Mouse (Mus musculus) frontal cortex, adult (tissue): Measurements from ENCODE around the gene A730061H03Rik.

Experiments
- ATAC-seq: cut with Nextera tagmentation; 2 replicates; pipeline ENCODE4 v1.9.2; 2017; ENCODE audit warnings: mild to moderate bottlenecking, moderate library complexity, mixed read lengths; ENCODE audit not compliant: low TSS enrichment

A730061H03Rik gene

DNA sequence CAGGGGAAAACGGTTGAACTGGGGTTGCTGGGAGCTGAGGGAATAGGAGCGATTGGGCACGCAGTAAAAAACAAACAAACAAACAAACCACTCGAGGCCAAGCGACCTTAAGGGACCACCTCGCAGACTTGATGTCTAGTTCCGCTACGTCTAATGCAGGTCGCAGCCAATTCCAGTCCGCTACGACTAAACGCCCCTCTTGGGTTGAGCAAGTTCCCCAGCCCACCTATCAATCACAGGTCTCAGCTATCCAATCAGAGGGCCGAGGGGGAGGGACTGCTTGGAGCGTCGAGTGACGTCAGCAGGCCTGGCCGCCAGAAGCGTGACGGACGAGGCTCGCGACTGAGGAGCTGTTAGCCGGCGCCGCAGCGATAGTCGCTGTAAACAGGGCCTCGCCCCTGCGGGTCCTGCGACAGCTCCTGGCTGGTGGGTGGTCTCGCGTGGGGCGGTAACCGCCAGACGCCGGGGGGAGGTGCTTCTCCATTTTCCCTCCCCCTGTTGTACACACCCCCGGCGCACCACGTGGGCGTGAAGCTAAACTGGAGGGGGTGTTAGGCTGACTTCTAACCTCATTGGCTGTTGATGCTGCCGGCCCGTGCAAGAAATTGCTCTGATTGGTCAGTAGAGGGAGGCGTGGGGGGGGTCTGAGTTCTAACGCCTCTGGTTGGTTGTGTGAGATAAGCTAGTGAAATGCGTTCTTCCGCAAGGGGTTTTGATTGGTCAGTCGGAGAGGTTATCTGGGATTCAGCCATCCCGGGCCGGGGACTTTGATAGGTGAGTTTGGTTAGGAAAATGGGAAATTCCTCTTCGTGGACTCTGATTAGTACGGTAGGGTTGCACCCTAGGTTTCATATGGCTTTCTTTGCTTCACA lies at the start of gene A730061H03Rik:
Gene A730061H03Rik, minus strand, starts transcription at position 205 of the 872 bp plus-strand sequence.
- peak; percentile 88 for ATAC-seq

DNA sequence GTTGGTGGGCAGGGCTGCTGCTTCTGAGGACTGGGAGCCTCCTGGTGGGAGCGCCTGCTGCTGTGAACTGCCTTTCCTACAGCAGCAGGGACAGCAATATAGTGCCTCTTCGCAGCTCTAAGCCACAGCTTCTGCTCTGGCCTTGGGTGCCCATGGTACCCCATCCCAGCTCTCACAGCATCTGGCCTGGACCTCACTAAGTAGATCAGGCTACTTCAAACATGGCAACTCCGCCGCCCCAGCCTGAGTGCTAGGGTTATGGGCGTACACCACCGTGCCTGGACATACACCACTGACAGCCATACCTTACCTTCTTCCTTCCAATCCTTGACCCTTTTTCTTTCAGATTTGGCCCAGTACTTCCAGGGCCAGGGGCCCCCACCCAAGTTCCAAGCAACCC lies 48.1 kb upstream of the A730061H03Rik start:
- ATAC-seq, result no peak

DNA sequence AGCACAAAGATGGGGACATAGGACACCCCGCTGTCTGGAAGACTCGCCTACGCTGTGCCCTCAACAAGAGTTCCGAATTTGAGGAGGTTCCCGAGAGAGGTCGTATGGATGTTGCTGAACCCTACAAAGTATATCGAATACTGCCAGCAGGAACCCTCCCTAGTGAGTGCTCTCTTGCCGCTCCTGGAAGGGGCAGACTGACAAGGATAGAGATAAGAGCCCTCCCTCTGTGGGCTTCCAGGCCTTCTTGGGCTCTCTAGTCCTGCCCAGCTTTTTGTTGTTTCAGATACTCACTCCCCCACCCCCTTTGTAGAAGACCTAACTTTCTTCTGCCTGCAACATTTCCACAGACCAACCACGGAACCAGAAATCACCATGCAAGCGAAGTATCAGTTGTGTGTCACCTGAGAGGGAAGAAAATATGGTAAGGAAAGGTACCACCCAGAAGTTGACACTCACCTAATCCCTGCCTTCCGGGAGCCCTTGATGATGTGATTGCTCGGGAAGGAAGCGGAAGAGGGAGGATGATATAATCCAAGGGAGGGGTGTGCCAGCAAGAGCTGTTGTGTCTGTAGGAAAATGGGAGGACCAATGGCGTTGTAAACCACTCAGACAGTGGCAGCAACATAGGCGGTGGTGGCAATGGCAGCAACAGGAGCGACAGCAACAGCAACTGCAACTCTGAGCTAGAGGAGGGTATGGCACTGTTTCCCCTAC lies 45.7 kb upstream of the A730061H03Rik start:
- no peak for ATAC-seq

DNA sequence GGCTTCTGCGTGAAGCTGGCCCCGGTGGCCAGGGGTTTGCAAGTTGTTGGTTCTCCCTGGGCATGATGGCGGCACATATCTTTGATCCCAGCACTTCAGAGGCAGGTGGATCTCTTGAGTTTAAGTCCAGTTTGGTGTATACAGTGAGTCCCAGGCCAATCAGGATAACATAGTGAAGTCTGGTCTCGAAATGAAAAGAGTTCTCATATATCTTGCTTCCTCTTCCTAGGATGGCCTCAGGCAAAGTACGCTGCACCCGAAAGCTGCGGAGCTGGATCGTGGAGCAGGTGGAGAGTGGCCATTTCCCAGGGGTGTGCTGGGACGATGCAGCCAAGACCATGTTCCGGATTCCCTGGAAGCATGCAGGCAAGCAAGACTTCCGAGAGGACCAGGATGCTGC lies 44.6 kb upstream of the A730061H03Rik start:
- no peak for ATAC-seq

DNA sequence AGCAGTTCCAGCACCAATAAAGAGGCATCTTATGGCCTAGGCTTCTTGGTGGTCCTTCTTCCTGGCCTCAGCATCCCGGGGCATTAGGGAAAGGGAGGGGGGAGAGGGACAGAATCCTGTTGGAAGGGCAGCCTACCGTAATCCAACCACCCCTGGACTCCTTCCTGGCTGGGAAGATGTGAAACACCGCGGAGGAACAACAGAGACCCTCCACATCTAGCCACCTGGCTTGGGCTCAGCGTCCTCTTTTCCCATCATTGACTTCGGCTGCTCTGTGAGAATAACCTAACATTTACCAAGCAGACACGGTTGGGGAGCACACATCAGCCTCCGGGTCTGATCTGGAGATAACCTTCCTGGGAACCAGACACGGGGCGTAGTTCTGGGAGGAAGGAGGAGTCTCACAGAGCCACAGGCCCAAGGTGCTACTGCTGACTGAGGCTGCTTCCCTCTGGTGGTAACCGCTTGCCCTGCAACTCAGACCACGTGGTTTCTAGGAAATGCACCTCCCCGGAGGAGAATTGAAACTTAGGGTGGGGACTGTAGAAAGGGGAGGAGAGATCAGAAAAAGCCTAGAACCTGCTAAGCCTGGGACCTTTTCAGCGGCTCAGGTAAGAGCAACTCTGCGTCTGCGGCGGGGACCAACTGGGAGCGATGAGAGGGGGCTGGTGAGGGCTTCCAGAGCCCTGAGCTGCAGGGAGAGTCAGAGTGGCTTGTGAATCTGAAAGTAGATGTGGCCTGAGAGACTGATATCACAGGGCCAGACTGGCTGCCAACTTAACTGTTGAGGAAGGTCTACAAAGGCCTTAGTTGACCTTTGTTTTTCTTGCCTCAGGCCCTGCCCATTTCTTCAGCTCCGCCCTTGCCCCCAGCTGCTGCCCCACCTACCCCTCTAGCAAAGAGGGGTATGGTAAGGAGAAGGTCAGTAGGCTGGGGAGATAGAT lies 43.7 kb upstream of the A730061H03Rik start:
- peak; percentile 96 for ATAC-seq

DNA sequence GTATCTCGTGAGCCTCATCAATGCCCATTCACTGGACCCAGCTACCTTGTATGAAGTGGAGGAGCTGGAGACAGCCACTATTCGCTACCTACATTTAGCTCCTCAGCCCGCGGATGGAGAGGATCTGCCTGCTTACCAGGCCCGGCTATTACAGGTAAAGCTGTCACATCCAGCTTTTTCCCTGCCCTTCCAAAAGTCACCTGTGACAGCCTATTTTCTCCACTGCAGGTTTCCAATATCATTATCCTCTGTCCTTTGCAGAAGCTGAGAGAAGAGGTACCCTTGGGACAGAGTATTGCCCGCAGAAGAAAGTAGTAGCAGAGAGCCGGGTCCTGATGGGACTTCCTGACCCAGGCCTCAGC lies 43.0 kb upstream of the A730061H03Rik start, which contains the start of gene Irf9:
Gene Irf9, plus strand, starts transcription at position 301 of the 362 bp plus-strand sequence.
- no peak for ATAC-seq

DNA sequence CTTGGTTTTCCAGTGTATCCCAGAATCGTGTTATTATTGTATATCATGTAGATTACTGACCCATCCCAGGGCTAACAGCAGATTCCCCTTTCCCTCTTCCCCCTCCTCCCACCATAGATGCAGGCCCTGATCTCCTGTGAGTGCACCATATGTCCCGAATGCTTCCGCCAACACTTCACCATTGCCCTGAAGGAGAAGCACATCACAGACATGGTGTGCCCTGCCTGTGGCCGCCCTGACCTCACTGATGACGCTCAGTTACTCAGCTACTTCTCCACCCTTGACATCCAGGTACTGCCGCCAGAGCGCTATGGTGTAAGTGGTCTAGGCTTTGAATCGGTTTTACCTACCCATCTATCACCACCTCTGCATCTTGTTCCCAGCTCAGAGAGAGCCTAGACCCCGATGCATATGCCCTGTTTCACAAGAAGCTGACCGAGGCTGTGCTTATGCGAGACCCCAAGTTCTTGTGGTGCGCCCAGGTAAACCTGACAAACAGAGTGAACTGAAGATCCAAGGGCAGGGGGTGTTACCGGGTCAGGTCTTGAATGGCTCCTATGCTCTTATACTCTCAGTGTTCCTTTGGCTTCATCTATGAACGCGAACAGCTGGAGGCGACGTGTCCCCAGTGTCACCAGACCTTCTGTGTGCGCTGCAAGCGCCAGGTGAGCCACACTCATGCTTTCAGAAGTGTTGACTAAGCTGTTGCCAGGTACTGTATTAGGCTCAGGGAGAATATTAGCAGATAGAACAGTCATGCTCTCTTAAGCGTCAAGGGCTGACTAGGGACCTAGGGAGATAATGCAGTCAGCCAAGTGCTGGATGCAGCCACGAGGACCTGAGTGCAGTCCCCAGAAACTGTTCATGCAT lies 38.5 kb upstream of the A730061H03Rik start:
- no peak for ATAC-seq

DNA sequence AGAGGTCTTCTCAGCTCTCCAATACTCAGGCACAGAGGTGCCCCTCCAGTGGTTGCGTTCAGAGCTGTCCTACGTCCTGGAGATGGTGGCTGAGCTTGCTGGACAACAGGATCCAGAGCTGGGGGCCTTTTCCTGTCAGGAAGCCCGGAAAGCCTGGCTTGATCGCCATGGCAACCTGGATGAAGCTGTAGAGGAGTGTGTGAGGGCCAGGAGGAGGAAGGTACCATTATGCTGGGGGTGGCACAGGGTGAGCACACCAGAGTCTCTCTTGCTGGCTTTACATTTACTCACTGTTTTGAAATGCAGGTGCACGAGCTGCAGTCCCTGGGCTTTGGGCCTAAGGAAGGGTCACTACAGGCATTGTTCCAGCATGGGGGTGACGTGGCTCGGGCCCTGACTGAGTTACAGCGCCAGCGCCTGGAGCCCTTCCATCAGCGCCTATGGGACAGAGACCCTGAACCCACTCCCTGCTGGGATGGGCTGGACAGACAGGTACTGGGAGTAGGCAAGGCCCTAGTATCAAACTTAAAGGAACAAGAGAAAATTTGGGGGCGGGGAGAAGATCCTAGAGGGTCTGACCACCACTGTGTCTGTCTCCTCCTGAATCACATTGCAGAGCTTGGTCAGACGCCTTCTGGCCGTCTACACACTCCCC lies 36.0 kb upstream of the A730061H03Rik start:
- no peak for ATAC-seq

DNA sequence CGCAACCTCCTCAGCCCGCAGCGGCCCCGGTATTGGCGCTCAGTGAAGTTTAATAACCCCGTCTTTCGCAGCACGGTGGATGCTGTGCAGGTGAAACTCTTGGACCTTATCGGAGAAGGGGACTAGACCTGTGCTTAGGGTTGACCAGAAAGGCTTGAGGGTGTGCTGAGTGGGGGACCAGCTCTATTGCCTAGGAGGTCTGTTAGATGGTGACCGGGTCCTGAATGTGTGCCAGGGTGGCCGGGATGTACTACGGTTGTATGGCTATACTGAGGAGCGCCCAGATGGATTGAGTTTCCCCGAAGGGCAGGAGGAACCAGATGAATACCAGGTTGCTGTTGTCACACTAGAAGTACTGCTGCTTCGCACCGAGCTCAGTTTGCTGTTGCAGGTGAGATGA lies 32.0 kb upstream of the A730061H03Rik start:
- ATAC-seq, result no peak

DNA sequence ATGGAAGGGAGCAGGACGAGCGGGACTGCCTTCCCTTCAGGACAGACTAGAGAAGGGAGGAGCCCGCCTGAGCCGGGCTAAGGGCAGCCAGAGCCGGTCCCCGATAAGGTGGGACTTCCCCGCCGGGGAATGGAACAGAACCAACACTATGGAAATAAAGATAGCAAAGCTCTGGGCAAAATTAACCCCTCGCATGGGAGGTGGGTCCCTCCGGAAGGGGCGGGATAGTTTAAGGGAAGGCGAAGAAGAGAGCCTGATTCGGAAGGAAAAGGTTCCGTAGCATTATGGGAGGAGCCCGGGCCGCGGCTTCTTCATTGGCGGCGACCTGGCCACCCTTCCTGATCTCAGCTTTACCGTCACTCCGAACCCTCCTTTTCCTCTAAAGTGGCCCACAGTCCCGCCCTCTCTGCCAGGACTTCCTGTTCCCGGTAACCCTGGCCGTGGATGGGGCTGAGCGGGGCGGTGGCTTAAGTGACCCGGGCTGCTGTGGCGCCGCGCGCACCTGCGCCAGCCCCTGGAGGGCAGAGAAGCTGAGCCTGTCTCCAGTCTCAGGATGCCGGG lies 31.2 kb upstream of the A730061H03Rik start, which contains the start of gene Rnf31:
Gene Rnf31, plus strand, starts transcription at position 378 of the 561 bp plus-strand sequence.
- peak; percentile 88 for ATAC-seq

DNA sequence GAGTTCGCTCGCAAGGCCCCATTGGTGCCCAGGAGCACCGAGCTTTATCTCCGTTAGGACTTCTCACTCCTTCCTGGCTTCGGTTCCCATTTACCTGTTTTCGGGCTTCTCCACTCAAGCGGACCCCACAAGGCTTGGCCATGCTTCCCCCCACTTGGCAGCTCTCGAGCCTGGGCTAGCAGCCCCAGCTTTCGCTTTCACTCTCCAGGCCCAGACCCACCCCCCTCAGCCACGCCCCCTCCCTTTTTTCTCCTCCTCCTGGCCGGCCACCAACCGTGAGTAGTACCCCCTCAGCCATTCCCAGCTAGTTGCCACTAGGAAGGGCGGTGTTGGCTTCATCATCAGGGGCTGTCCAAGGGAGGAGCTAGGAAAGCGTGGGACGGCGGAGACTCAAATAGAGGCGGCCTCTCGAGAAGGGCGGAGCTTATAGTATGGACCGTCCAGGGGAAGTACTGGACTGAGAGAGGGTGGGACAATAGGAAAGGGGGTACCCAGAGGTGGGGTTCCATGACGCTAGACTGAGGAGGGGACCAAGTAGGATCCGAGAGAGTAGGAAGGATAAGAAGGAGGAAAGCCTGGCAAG lies 30.6 kb upstream of the A730061H03Rik start, which contains the start of gene Psme2:
Gene Psme2, minus strand, starts transcription at position 366 of the 583 bp plus-strand sequence.
- peak; percentile 88 for ATAC-seq

DNA sequence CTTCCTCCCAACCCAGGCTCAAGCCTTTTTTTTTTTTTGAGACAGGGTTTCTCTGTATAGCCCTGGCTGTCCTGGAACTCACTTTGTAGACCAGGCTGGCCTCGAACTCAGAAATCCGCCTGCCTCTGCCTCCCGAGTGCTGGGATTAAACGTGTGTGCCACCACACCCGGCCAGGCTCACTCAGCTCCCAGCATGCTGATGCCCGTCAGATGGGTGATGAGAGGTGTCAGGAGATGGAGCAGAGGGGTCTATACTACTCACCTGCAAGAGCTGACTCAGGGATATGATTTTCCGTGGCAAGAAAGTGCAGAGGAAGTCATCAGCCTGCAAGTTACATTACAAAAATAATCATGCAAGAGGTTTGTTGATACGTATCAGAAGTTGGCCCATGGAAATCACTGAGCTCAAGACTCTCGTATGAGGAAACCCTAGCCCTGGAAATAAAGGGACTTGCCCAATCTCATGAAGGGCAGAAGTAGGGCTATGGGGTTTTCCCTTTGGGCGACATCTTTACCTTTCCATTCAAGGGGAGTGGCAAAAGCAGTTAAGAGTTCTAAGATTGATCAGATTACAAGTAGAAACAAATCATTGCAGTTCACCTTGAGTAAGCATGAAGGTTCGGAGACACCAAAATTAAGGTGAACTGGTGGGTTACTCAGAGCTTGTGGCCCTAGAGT lies 29.7 kb upstream of the A730061H03Rik start:
- ATAC-seq, result no peak

DNA sequence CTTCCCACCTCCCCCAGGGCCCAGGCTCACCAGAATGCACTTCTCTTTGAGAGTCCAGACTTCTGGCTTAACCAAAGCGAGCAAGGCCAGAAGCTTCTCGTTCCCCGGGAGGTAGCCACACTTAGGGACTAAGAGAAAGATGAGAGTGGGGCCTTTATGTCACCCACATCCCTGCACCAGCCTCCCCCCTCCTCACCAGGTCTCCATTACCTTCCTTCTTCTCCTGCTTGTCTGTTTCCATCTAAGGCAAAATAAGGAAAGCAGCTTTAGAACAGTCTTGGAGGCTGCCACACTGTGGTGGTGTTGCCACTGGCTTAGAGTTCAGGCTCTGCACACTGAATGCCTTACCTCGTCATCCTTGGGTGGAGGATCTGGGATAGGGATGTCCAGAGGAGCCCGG lies 29.1 kb upstream of the A730061H03Rik start:
- ATAC-seq, result no peak

DNA sequence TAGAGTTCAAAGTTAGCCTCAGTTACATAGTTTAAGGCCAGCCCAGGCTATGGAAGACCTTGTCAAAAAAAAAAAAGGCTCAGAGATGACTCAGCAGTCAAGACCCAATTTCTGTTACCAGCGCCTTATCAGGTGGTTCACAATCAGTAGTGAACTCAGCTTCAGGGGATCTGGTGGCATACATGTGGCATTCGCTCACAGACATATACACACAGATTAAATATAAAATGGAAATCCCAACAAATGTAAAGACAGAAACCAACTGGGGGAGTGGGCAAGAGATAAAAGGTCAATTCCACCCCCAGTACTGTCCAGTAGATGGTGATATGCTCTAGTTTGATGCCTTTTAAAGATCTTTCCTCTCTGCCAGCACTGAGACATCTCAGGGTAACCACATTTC lies 25.9 kb upstream of the A730061H03Rik start:
- ATAC-seq, result no peak

DNA sequence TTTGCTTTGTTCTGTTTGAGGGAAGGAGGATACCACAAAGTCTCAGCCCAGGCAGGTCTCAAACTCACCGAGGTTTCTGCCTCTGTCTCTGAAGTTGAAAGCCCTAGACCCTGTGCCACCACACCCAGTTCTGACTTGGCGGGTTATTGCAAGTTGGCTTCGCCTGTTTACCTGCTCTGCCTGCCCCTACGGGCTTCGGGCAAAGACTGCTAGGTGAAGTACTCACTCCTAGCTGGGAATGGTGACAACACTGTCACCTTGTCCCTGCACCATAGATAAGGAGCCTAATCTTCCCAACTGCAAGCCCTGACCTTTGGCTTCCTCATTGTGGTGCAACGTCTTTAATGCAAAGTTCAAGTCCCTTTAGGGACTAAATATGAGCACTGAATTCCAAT lies 25.4 kb upstream of the A730061H03Rik start:
- ATAC-seq, result no peak

DNA sequence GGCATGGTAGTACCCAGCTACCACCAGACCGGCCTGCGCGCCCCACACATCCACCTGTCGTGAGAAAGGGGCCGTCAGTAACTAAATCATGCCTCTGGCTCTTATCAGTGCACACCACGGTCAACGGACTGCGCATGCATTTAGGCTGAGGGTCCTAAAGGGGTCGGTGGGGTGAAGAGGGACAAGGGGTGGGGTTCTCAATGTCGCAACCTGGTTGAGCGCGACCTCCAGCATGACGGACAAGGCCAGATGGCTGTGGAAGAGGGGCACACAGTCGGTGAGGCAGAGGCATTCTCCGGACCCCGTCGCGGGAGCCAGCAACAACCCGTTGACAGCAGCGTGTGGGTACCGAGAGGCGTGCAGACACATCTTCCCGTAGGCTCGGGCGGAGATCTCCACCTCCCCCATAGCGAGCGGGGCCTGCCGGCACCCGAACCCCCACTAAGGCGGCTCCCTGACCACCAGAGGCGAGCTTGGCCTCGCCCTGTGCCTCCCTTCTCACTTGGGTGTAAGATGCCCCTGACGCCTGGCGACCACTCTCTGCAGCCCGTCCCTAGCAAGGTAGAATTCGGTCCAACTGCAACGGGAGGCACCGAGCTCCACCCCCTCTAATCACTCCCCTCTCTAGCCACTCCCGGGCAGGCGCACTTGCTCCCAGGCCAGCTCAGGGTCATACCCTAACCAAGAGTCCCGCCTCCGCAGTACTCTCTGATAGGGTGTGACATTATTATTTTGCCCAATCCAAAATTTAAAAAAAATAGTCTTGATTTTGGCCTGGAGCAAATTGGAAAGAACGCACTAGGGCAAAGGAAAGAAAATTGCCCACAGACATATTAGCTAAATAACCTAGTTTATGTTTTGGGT lies 24.7 kb upstream of the A730061H03Rik start, which contains the start of gene Emc9:
Gene Emc9, minus strand, starts transcription at position 601 of the 864 bp plus-strand sequence.
- peak; percentile 74 for ATAC-seq

DNA sequence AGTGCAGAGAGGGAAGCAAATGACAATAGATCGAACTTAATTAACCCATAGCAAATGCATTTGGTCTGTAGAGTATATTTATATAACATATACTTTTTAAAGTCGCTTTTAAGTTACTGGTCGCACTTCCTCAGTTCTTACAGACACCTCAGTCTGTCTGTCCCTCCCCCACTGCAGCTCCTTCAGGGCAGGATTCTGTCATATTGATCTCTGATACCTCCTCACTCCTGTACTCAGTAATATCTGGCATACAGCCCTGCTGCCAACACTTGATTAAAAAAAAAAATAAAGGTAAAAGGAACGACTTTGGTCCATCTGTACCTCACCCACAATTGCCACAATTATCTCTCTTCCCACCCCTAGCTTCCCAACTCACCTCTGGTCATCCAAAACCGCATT lies 24.1 kb upstream of the A730061H03Rik start:
- ATAC-seq, result no peak
